Mouse (Mus musculus) MEL (cell line): ENCODE results near the gene Tgfbr3. TPM values are rescaled to one million over a fixed set of nuclear protein-coding genes. Genes with fewer than 3 reads are reported as not detected.

Experiments
- DNase-seq: peaks from one replicate; pipeline ENCODE4 v3.0.0; 2011; ENCODE audit warnings: low read depth, low spot score
- H3K27ac ChIP-seq: 2 replicates; pipeline ENCODE4 v1.5.1; 2012; ENCODE audit warnings: low read depth, mild to moderate bottlenecking, control low read depth, low read length, moderate library complexity; ENCODE audit not compliant: control insufficient read depth
- H3K27me3 ChIP-seq, 2 experiments: fragments of 150-350 bp in 1 of 2; sonication (generic) in 1 of 2; 2 replicates each; pipeline ENCODE4 v1.6.1; 2012; ENCODE audit warnings: low read length in 2 of 2, mild to moderate bottlenecking in 2 of 2, improper control_type of control experiment in 1 of 2, moderate library complexity in 1 of 2; ENCODE audit not compliant: insufficient read depth in 2 of 2, control insufficient read depth in 1 of 2
- H3K36me3 ChIP-seq, 2 experiments: 2 replicates each; pipeline ENCODE4 v1.6.1; 2012 to 2014; ENCODE audit warnings: low read length in 2 of 2, improper control_type of control experiment in 1 of 2, inconsistent platforms in 1 of 2, mild to moderate bottlenecking in 1 of 2; ENCODE audit not compliant: insufficient read depth in 2 of 2, control insufficient read depth in 1 of 2
- H3K4me1 ChIP-seq, 2 experiments: fragments of 150-350 bp in 1 of 2; sonication (generic) in 1 of 2; 2 replicates each; pipeline ENCODE4 v1.6.1; 2012; ENCODE audit warnings: low read length in 2 of 2, improper control_type of control experiment in 1 of 2, mild to moderate bottlenecking in 1 of 2; ENCODE audit not compliant: insufficient read depth in 2 of 2, control insufficient read depth in 1 of 2
- H3K4me3 ChIP-seq, 2 experiments: fragments of 150-350 bp in 1 of 2; sonication (generic) in 1 of 2; 2 replicates each; pipeline ENCODE4 v1.5.1; 2012; ENCODE audit warnings: low read depth in 2 of 2, low read length in 2 of 2, mild to moderate bottlenecking in 2 of 2, moderate library complexity in 2 of 2, control low read depth in 1 of 2, improper control_type of control experiment in 1 of 2; ENCODE audit not compliant: control insufficient read depth in 1 of 2, insufficient read depth in 1 of 2
- H3K79me2 ChIP-seq: 2 replicates; pipeline ENCODE4 v1.6.1; 2012; ENCODE audit warnings: mild to moderate bottlenecking, low read length, moderate library complexity; ENCODE audit not compliant: control insufficient read depth, poor library complexity, insufficient read depth
- H3K9ac ChIP-seq: 2 replicates; pipeline ENCODE4 v1.6.1; 2012; ENCODE audit warnings: low read depth, mild to moderate bottlenecking, control low read depth, low read length, moderate library complexity; ENCODE audit not compliant: control insufficient read depth, poor library complexity, severe bottlenecking
- H3K9me3 ChIP-seq: fragments of 150-350 bp; sonication (generic); replicated peaks from 2 replicates; pipeline ENCODE4 v1.6.1; 2012; ENCODE audit warnings: mild to moderate bottlenecking, low read length, improper control_type of control experiment, moderate library complexity; ENCODE audit not compliant: insufficient read depth
- BHLHE40 ChIP-seq: IDR thresholded peaks from 2 replicates; pipeline ENCODE4 v1.6.1; 2012; ENCODE audit warnings: low read depth, mild to moderate bottlenecking, inconsistent platforms, low read length, improper control_type of control experiment, borderline replicate concordance
- CHD1 ChIP-seq: IDR thresholded peaks from 2 replicates; pipeline ENCODE4 v1.6.1; 2012; ENCODE audit warnings: low read depth, mild to moderate bottlenecking, inconsistent platforms, low read length, improper control_type of control experiment
- CHD2 ChIP-seq: IDR thresholded peaks from 2 replicates; pipeline ENCODE4 v1.6.1; 2011; ENCODE audit warnings: low read length, improper control_type of control experiment
- CTCF ChIP-seq, 3 experiments: IDR thresholded peaks in 2 of 3; conservative IDR thresholded peaks in 1 of 3; 2 replicates each; pipeline ENCODE4 v1.5.1; 2011 to 2012; ENCODE audit warnings: low read length in 3 of 3, low read depth in 2 of 3, mild to moderate bottlenecking in 2 of 3, improper control_type of control experiment in 1 of 3, inconsistent platforms in 1 of 3, mixed read lengths in 1 of 3, moderate library complexity in 1 of 3; ENCODE audit not compliant: control insufficient read depth in 1 of 3, insufficient read depth in 1 of 3, poor library complexity in 1 of 3, severe bottlenecking in 1 of 3
- E2F4 ChIP-seq: IDR thresholded peaks from 2 replicates; pipeline ENCODE4 v1.6.1; 2011; ENCODE audit warnings: low read depth, low read length, improper control_type of control experiment, borderline replicate concordance
- ELF1 ChIP-seq: IDR thresholded peaks from 2 replicates; pipeline ENCODE4 v1.6.1; 2014; ENCODE audit warnings: low read depth, mild to moderate bottlenecking, inconsistent platforms, low read length, improper control_type of control experiment, moderate library complexity
- ETS1 ChIP-seq: IDR thresholded peaks from 2 replicates; pipeline ENCODE4 v1.6.1; 2012; ENCODE audit warnings: low read depth, mild to moderate bottlenecking, inconsistent platforms, low read length, improper control_type of control experiment, moderate library complexity
- HCFC1 ChIP-seq: IDR thresholded peaks from 2 replicates; pipeline ENCODE4 v1.6.1; 2012; ENCODE audit warnings: low read depth, mild to moderate bottlenecking, inconsistent platforms, low read length, improper control_type of control experiment, moderate library complexity
- JUND ChIP-seq: IDR thresholded peaks from 2 replicates; pipeline ENCODE4 v1.6.1; 2011; ENCODE audit warnings: low read depth, mild to moderate bottlenecking, improper control_type of control experiment, low read length
- KAT2A ChIP-seq: conservative IDR thresholded peaks from 2 replicates; pipeline ENCODE4 v1.6.1; 2012; ENCODE audit warnings: low read depth, low read length, improper control_type of control experiment, inconsistent platforms
- MAX ChIP-seq: IDR thresholded peaks from 2 replicates; pipeline ENCODE4 v1.6.1; 2011; ENCODE audit warnings: low read length, improper control_type of control experiment
- MAZ ChIP-seq: IDR thresholded peaks from 2 replicates; pipeline ENCODE4 v1.6.1; 2012; ENCODE audit warnings: low read depth, mild to moderate bottlenecking, inconsistent platforms, low read length, improper control_type of control experiment
- MEF2A ChIP-seq: IDR thresholded peaks from 2 replicates; pipeline ENCODE4 v1.6.1; 2014; ENCODE audit warnings: low read depth, mild to moderate bottlenecking, inconsistent platforms, low read length, improper control_type of control experiment; ENCODE audit not compliant: poor library complexity, insufficient replicate concordance, severe bottlenecking; ENCODE audit errors: extremely low read depth
- MXI1 ChIP-seq: IDR thresholded peaks from 2 replicates; pipeline ENCODE4 v1.6.1; 2011; ENCODE audit warnings: mild to moderate bottlenecking, low read depth, low read length, improper control_type of control experiment
- SMC3 ChIP-seq: IDR thresholded peaks from 2 replicates; pipeline ENCODE4 v1.6.1; 2011; ENCODE audit warnings: low read depth, low read length, improper control_type of control experiment
- TAL1 ChIP-seq: IDR thresholded peaks from 2 replicates; pipeline ENCODE4 v1.6.1; 2012; ENCODE audit warnings: mild to moderate bottlenecking, inconsistent platforms, low read length, moderate library complexity, mixed read lengths
- TBP ChIP-seq: IDR thresholded peaks from 2 replicates; pipeline ENCODE4 v1.8.0; 2011; ENCODE audit warnings: low read depth, low read length, improper control_type of control experiment
- USF2 ChIP-seq, 2 experiments: IDR thresholded peaks; 2 replicates each; pipeline ENCODE4 v1.6.1; 2011 to 2012; ENCODE audit warnings: improper control_type of control experiment in 2 of 2, low read length in 2 of 2, borderline replicate concordance in 1 of 2, inconsistent platforms in 1 of 2, low read depth in 1 of 2, mild to moderate bottlenecking in 1 of 2; ENCODE audit not compliant: insufficient read depth in 1 of 2
- ZC3H11A ChIP-seq: IDR thresholded peaks from 2 replicates; pipeline ENCODE4 v1.6.1; 2012; ENCODE audit warnings: low read depth, mild to moderate bottlenecking, inconsistent platforms, low read length, improper control_type of control experiment
- polyA plus RNA-seq, 2 experiments: library from polyadenylated mRNA; stranded (reverse) in 1 of 2; unstranded in 1 of 2; fragments of >175 nt in 1 of 2; fragments of >200 nt in 1 of 2; gene quantifications; 2 replicates each; pipeline versions ENCODE4 v1.2.1 to v1.2.4; 2012; ENCODE audit warnings: low replicate concordance in 2 of 2, low read depth in 1 of 2; ENCODE audit not compliant: insufficient read length in 2 of 2, insufficient read depth in 1 of 2, missing spikeins in 1 of 2
- total RNA-seq: library from RNA; depleted of rRNA; stranded (reverse); fragments of 300-350 nt; gene quantifications from 2 replicates; pipeline ENCODE4 v1.2.3, GENCODE M21; 2012

Tgfbr3 gene
- total and polyA plus RNA-seq, 3 experiments, result 3.0 to 5.9 TPM; not detected in 1

DNA sequence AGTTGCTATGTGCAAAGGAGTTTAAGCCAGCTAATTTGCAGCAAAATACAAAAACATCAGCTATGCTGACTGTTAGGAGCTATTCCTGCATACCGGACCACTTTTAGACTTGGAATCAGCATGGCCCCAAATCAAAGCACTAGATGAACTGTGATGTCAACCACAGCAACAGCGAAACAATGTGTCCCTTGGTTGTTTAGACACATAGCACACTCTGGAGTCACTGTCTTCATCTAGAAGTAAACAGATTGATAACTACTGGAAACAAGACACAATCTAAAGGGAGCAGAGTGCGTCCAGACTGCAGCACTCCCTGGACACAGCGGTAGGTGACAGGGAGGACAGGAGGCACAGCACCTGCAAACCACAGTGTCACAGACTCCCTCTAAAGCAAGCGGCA is 110.2 kb downstream of the Tgfbr3 start:
- Histone ChIP-seq H3K27me3 (no peaks in the 10 kb centered on the region), H3K4me3 (no peak overlapping the region), H3K36me3 (no peaks in the 10 kb centered on the region), H3K9me3 (no peaks in the 10 kb centered on the region), H3K79me2 (no peaks in the 10 kb centered on the region), H3K4me1 (no peaks in the 10 kb centered on the region), H3K27ac (no peak overlapping the region), H3K9ac (no peak overlapping the region)
- no peak for DNase-seq
- TF ChIP-seq KAT2A (no peak), ETS1 (no peak), JUND (no peak), E2F4 (no peak), CHD1 (no peak), BHLHE40 (no peak), TBP (no peak), MAZ (no peak), TAL1 (no peak), MXI1 (no peak), ZC3H11A (no peak), SMC3 (no peak), USF2 (IDR thresholded peaks at IDR 0.05; ENCODE audit: borderline replicate concordance in 1 of 2, insufficient read depth in 1 of 2, low read depth in 1 of 2, low read length in 2 of 2) (no peak), MEF2A (no peak), MAX (no peak)

DNA sequence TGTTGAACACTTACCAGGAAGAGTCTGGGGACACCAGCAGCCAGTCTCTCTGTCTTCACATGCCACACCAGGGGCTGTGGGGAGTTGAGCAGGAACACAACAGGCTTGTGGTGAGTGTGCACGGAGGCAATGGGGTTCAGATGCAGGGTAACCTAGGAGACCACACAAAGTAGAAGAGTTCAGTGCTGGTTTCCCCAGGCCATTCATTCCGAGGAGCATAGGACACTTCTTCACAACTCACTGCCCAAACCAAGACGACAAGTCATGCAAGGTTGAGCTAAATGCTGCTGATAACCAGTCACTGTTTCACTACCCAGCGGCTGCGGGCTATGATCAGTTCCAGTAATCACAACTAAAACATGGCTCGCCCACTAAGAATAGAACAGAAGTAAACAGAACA is 111.6 kb downstream of the Tgfbr3 start:
- H3K79me2 ChIP-seq, result no peaks in the 10 kb centered on the region
- H3K27me3 ChIP-seq, result no peaks in the 10 kb centered on the region
- H3K4me3 ChIP-seq, result no peak overlapping the region
- TF ChIP-seq CTCF (IDR thresholded peaks at IDR 0.05 in 2 of 3, conservative IDR thresholded peaks at IDR 0.05 in 1 of 3; ENCODE audit: control insufficient read depth in 1 of 3, insufficient read depth in 1 of 3, low read depth in 2 of 3, low read length in 3 of 3, poor library complexity in 1 of 3, severe bottlenecking in 1 of 3), result no peak
- TF ChIP-seq CHD2, result no peak
- TF ChIP-seq ELF1, result no peak
- no peak for TF ChIP-seq ZC3H11A
- no peak for TF ChIP-seq HCFC1
- no peak for TF ChIP-seq TAL1
- H3K9ac ChIP-seq, result no peak overlapping the region
- H3K9me3 ChIP-seq, result no peaks in the 10 kb centered on the region
- H3K4me1 ChIP-seq, result no peaks in the 10 kb centered on the region
- no peaks in the 10 kb centered on the region for H3K36me3 ChIP-seq
- DNase-seq, result no peak
- H3K27ac ChIP-seq, result no peak overlapping the region
